Mouse (Mus musculus) ES-E14 (cell line): ENCODE results near the gene Polr2h.

ENCODE experiments used
- CHD2 ChIP-seq: IDR thresholded peaks from 2 replicates; pipeline ENCODE4 v1.6.1; 2014; ENCODE audit warnings: mild to moderate bottlenecking, low read depth, low read length, inconsistent platforms
- ZC3H11A ChIP-seq: IDR thresholded peaks from 2 replicates; pipeline ENCODE4 v1.6.1; 2012; ENCODE audit warnings: low read depth, mild to moderate bottlenecking, inconsistent platforms, low read length, borderline replicate concordance

GRCm38 (mm10) chr16:20717181-20717977 is at the start of gene Polr2h, which contains the start of gene Clcn2:
- 0 out of 2 replicates have a peak, but pooled peaks have one; percentile 8 for TF ChIP-seq ZC3H11A
- TF ChIP-seq CHD2, result no peak
